Mouse (Mus musculus): ENCODE data around the gene Acot12. TPM values are rescaled to one million over a fixed set of nuclear protein-coding genes. Genes with fewer than 3 reads are reported as not detected.

Gene Acot12
- polyA plus RNA-seq, 1 experiment from 2014 or later: 0.27 TPM

Small RNA genes lying within 50 kb of the gene (microRNA-seq; reads per million reads assigned to microRNA genes)
- gene Gm27656: not detected

Other genes starting within 250 kb of the Acot12 start
- 40.2 and 40.3 TPM in 2 replicates for gene Zcchc9, start 66.2 kb downstream of the Acot12 start, polyA plus RNA-seq (2015; fragmentation: Nextera tagmentation; extraction: Ambion mirVana)
- gene Ckmt2, start 135.4 kb downstream of the Acot12 start, polyA plus RNA-seq (2015; fragmentation: Nextera tagmentation; extraction: Ambion mirVana): 0.18 TPM in 1 of 2 replicates, not detected in the other

Measured in embryonic facial prominence, embryonic 13.5 days (tissue).